Mouse (Mus musculus) urinary bladder, adult 18-20 months (tissue): ENCODE measurements around the gene Slc17a4.

Experiments
- DNase-seq, 2 experiments: peaks; one replicate each; pipeline ENCODE4 v3.0.0; 2022; ENCODE audit warnings: low spot score in 2 of 2, mixed read lengths in 2 of 2

The Slc17a4 gene

DNA sequence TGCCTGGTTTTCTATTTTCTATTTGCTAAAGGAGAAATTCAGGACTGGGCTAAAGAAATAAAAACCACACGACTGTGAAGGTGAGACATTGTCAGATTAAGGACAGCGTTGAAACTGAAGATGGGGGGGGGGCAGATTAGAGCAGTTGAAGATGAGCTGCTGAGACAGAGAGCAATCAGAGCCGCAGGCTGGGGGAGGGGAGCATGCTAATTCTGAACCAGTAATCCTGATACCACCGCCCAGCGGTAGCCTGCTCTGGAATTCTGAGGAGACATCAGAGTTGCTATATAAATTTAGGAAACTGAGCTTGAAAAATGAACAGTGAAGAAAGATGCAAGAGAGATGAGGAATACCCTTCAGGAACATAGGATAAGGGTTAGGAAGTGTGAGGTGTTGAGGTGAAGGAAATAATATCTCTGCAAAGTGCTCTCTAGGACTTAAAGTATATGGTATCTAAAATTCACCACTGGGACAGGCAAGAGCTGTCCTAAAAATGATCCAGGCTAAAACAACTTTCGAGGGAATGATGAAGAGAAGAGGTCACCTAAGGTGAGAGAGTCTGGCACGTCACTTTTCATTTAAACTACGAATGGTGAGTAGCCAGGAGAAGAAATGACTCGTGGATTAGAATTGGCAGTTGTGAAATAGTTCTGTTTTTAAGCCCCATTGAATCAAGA, 22.1 kb downstream of the Slc17a4 start:
- DNase-seq, result no peak

DNA sequence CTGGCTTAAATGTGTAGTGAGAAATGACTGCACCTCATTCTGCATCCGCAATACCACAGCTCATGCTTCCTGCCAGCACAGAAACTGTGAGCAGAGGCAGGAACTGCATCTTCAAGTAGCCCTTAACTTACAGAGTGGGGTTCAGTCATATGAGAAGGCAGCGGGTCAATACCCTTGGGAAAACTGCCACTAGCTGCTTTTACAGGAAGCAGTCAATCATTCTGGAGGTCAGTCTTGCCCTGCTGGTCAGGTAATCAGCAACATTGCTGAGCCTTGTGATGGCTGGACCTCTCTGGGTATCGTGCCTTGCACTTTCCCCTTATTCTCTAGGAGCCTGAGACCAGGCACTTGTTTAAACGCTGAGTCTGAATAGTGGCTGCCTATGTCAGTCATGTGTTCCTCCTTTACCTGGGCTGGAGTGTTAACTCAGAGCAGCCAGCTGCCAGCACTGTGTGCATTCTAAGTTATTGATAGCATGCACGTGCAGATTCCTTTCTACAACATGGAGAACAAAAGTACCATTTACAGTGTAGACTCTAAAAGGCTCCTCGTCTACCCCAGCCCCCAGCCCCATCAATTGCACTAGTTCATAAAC, 25.7 kb downstream of the Slc17a4 start:
- DNase-seq, result no peak

DNA sequence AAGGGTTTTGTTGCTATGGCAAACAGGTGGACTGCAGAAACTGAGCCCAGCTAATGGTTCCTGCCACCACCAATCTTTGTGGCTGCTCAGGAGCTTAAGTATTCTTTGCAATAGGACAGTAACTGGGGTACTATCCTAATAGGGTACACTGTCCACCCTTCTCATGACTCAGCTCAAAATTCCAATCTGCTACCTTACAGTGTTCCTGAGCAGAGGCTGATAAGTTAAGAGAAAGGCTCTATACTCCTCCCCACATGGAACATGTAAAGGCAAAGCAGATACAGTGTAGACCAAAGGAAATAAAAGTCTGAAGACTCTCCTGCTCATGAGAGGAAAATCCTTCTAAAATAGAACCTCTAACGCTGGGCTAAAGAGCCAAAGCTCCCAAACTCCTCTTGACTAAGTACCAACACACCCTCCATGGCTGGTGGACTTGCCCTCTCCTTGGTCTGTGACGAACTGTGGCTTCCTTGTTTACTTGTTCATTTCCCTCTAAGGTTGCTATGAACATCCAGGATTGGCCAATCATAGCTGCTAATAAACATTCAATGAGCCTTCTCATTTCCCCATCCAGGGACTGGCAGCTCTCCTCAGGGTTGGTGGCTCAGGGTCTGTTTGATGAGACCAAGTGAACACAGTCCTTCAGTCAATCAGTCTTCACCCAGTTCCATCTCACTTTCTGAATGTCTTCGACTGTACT, 27.6 kb downstream of the Slc17a4 start:
- no peak for DNase-seq

DNA sequence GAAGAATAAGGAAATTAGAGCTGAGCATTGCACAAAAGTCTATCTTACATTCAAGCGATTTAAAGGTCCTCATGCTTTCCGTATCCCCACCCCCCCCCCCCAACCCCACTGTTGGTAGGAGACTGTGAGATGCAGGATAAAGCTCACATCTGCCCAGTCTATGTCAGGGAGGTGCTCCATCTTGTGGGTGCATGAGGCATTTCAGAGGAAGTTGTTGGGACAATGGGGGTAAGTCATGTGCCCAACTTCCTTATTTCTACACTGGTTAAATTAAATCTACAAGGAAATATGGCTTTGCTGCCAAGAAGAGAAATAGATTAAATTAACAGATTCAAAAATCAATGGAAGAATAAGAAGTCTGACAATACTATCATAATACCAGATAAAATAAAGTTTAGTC, 29.3 kb downstream of the Slc17a4 start:
- no peak for DNase-seq

DNA sequence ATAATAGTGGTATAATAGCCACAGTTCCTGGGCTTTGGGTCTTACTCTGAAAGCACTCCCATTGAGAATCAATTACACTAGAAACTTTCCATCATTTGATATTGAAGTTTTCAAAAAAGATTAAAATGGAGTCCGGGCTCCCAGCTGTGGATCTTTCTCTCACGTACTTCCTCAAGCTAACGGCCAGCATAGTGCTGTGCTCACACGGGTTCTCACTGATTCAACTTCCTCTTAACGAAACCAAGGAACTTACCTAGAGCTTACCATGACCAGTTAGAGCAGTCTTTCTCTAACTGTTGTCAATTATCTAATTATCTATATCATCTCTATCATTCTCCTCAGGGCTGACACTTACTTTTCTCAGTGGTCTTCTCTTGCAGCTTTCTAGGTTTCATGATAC, 35.2 kb downstream of the Slc17a4 start:
- no peak for DNase-seq

DNA sequence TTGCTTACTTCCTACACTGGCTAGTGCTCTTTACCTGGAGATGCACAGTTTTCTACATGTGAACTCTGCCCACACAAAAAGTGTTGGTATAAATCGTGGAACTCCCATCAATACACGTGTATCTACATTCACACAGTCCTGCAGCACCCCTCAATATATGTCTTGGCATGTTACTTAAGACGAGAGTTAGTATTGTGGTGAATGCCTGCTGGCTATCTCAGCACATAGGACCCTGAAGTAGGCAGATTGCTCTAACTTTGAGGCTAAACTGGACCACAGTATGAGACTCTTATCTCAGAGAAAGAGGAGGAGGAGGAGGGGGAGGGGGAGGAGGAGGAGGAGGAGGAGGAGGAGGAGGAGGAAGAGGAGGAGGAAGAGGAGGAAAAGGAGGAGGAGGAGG, 35.7 kb downstream of the Slc17a4 start:
- DNase-seq, result no peak

DNA sequence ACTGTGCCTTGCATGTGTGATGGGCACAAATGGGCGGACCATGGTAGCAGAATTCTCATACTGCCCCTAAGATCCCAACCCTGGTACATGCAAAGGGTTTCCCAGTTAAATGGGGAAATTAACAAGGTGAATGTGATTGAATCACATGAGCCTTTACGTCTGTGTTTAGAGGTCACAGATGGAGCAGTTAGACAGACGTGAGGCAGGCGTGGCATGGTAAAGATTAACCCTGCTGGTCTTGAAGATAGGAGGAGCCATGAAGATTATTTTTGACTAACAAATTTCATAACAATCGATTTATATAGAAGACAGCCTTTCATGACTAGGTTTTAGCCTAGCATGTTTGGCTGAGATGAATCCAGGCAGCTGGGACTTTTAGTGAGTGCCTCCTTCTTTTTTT, 41.7 kb downstream of the Slc17a4 start:
- DNase-seq, result no peak

DNA sequence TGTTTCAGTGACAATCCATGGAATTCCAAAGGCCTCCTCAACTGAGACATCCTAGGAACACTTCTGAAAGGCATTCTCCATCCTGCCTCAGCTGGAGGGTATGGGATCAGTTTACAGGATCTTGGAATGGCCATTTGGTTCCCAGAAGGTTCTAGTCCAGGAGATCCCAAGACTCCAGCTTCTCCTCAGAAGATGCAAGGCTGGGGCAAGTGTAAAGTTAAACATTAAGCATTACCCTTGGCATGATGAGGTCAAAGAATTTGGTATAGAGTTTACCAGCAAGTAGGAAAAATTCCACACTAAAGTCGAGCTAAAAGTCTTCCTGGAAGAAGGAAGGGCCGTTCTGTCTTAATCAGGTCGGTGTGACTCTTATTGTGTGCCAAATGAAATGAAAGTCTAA, 44.8 kb downstream of the Slc17a4 start:
- DNase-seq, result no peak

DNA sequence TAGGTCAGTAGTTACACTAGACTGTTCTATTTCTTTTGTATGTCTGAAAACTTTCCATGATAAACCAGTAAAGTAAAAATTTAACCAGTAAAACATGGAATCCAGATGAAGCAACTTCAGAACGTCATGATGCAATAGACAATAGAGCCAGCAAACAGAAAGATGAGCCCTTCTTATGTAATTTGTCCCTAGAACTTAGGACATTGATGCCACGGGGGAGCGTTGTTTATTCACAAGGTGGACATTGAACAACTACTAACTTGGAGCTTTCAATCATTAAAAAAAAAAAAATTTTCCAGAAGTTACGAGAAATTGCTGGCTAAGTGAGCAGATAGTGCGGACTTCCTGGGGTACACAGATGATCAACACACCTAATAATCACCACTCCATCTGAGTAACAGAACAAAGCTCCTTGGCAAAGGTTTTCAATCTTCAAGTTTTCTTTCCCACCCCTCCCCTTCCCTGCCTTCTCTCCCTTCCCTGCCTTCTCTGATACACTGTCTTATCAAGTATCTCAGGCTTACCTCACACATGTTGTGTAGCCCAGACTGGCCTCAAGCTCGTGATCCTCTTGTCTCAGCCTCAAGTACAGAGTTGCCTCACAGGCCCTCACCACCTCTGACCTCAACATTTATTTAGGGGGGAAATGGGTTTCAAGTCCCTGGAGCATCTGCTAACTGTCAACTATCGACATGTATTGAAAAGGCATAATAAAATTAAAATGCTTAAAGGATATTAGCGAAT, 45.8 kb downstream of the Slc17a4 start:
- DNase-seq, result no peak

DNA sequence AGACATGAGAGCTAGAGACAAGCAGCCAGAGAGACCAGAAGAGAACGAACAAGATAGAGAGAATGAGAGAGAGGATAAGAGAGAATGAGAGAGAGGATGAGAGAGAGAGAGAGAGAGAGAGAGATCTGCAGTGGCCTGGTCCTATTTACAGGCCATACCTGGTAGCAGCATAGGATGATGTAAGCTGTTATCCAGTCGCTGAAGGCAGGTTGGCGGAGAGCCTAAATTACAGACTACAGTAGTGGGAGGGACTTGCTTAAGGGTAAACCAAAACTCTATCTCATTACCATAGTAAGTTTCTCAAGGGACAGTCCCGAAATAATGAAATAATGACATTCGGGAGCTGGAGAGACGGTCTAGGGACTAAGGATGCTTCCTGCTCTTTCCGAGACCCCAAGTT, 47.4 kb downstream of the Slc17a4 start, which contains the start of gene Slc17a1:
Slc17a1 (plus strand) TSS at position 346 of the 400 bp plus-strand sequence.
- DNase-seq, result no peak

DNA sequence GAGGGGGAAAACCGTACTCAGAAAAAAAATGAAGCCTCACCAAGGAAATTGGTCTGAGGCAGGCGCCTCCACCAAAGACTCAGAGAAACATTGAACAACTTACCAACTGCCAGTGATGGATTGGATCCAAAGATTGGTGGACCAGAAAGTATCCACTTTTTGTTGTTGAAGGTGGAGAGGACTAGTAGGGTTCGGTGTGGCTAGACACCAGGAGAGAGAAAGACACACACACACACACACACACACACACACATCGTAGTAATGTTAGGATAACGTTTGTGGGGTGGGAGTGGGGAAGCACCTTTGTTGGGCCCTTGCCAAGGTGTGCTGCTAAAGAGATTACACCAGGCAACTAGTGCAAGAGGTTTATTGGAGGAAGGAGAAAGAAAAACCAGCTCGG, 47.8 kb downstream of the Slc17a4 start:
- no peak for DNase-seq

DNA sequence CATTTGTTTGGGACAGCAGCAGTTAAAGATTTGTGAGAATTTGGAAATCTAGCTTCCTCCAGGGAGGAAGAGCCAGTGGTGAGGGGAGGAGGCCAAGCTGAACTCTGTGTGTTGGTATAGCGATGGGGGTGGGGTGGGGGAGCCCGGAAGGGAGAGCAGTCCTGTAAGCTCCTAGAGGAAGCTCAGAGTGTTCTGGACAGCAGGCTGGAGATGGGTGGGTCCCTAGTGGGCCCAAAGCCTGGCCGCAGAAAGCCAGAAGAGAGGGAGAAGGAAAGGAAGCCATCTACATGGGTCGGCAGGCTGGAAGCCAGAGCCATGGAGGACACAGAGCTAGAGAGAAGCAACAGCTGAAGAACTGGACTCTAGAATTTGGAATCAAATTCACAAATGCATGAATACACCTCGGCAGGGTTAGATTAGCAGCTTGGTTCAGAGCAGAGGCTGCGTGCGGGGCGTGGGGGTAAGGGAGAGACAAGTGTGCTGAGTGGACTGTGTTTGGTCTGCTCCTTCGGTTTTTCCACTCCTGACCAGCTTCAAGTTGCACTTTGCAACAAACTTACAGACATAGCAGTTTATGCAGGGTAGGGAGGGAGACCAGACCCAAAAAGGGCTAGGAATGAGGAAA, 48.6 kb downstream of the Slc17a4 start:
- DNase-seq, result no peak

DNA sequence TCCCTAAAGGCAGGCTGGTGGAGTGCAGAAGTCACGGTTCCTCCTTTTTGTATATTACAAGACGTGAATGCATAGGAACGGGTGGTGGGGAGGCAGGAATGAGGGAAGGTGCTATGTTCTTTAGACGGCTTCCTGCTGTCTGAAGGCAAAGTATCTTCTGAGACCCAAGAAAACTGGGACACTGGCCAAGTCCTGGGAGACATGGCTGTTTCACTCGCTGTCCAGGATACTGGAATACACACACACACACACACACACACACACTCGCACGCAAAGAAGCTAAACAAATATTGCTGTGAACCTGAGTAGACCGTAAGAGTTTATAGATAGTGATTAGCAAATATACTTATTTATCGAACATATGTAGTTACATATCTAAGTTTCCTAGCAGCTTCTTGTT, 50.1 kb downstream of the Slc17a4 start:
- no peak for DNase-seq

DNA sequence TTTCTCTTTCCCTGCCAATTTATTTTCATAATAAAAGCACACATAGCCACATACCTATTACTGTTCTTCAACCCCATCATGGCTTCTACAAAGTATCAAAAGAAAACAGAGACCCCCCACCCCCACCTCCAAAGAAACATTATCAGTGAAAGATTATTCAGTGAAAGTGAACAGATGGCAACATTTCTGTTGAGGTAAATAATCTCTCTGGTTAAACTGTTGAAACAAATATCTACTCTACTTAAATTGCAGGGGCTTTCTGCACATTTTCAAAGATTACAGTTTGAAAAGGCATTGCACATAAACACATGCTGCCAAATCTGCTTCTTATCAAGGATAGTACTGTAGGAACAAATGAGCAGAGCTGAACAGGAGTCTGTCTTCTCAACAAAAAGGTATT, 53.0 kb downstream of the Slc17a4 start:
- no peak for DNase-seq

DNA sequence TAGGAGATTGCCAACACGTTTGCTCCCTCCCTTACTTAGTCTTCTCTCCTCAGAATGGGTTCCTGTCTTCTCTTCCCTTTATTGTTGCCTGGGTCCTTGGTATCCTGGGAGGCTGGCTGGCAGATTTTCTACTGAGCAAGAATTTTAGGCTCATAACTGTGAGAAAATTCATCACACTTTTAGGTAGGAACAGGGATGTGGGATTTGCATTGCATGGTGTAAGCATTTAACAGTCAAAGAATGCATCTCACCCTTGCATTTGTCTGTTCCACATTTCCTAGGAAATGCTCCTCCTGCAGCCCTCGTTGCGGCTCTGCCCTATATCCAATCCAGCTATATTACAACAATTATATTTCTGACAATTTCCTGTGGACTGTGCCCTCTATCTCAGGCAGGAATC, 58.4 kb downstream of the Slc17a4 start:
- no peak for DNase-seq

DNA sequence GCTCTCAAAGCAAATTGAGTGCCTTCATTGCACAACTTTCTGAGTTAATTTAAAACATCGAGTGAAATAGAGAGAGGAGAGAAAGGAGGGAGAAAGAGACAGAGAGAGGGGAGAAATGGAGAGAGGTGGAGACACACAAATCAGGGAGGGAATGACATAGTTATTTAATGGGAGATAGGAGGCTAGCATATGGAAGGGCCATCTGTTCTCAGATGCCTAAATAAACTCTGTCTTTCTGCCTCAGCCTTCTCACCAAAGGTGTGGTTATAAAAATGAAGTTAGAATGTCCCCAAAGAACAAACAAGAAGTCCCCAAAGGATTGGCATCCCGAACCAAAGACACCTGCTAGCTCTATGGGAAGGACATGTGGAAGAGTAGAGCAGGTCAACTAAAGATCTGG, 65.5 kb downstream of the Slc17a4 start:
- DNase-seq, result no peak
